Mouse (Mus musculus) left cerebral cortex, postnatal 25 days (tissue): ENCODE measurements at regions not wholly inside any gene's neighbourhood (a gene's known extent, or its start where the extent isn't known, plus 50 kb on each side); places are given as distances from the start of the nearest gene placed in this dataset.

Source experiments
- DNase-seq, 2 experiments: peaks; one replicate each; pipeline ENCODE4 v3.0.0; 2022; ENCODE audit warnings: low spot score in 2 of 2, mixed read lengths in 1 of 2
- intact Hi-C: fragments of 180-260 bp; cut with DNase I; formaldehyde crosslinking; loops from one replicate; pipeline ENCODE4 v1.15.1; 2025

DNA sequence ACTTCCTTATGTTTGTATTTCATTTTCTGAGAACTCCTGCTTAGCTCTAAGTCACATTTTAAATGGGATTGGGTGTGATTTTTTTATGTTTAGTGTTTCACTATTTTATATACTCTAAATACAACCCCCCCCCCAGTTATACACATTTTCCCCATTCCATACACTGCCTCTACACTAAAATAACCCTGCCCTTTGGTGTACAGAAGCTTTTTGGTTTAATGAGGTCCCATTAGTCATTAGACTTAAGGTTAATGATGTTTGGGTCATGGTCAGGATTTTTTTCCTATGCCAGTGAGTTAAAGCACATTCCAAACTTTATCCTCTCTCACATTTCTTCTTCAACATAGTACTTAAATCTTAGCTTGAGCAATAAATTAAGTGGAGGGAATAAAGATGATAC, 149.2 kb downstream of the Tinag start:
- no peak for DNase-seq
- intact Hi-C loops, result no loop called here

DNA sequence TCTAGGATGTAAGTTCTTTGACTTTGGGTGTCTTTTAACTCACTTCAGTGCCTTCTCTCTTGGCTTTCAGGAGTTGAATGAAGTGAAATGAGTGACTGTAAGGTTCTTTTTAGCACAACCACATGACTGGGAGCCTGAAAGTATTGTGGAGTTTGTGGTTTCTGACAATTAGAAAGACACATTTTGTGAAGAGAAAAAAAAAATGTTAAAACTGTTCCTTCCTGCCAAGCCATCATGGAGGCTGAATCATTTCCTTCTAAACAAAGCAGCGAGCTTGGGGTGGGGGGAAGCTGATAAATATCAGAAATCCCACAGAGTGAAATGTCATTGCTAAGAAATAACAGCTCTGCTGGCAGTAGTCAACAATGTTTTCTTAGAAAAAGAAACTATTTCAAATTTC, 163.8 kb downstream of the Tinag start:
- DNase-seq, result peak in 1 of 2 experiments; percentile 6
- intact Hi-C loops, result no loop called here

DNA sequence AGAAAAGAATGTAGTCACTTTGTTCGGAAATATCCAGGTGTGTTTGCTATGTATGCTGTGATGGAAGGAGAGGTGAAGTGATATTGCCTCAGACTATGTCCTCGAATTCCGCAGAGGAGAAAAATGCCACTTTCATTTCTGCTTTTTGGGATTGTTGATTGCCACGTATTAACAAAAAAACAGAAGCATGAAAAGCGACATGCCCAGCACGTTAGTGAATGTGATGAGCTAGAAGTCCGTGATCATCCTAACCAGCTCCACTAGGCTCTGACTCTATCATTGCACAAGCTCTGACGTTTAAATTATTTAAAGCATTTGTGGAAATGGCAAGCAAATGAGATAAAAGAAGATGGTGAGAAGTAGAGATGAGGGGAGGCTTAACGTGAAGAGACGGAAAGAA, 169.6 kb downstream of the Tinag start:
- no peak for DNase-seq
- intact Hi-C loops, result no loop called here

DNA sequence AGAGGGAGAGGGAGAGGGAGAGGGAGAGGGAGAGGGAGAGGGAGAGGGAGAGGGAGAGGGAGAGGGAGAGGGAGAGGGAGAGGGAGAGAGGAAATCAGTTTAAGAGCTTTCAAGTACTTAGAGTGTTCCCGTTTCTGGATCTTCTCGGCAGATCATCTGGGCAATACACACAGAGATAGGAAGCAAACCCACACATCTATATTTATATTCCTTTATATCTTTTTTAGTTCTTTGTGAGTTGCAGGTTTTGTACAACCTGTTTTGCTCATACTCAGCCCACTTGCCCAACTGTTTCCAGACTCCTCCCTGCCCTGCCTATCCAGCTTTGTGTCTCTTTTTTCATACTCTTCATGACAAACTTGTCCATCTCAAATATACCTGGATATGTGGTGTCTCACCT, 173.2 kb downstream of the Tinag start:
- peak in 1 of 2 experiments; percentile 56 for DNase-seq

DNA sequence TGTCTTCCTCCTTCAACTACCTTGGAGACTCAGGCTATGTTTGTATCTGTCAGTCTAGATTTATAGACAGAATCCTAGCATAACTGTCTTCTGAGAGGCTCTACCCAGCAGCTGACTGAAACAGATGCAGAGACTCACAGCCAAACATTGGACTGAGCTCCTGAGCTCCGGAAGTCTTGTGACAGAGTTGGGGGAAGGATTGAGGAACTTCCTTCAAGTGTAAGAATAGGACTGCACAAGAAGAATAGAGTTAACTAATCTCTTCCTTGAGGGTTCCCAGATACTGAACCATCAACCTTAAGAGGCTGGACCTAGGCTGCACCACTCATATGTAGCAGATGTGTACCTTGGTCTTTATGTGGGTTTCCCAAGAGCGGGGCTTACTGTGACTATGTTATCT, 176.0 kb downstream of the Tinag start:
- intact Hi-C loops, result no loop called here
- no peak for DNase-seq

More for the DNA sequence above, 173.2 kb downstream of the Tinag start:
- intact Hi-C loops, result no loop called here

DNA sequence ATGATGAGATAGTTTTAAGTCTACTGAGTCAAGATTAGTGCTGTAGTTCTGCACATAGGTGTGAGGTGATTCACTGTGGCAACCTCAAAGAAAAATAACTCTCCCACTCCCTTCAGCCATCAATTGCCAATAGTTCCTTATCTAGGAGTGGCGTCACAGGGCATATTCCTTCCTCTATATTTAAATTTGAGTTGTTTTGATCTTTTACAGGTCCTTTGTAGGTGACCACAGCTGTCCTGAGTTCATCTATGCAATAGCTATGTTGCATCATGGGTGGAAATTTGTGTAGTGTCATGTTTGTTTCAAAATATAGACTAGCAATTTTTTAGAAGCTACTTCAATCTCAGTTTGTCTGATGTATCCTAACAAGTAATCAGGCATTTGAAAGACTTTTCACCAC, 177.0 kb downstream of the Tinag start:
- DNase-seq, result no peak
- intact Hi-C loops, result no loop called here

DNA sequence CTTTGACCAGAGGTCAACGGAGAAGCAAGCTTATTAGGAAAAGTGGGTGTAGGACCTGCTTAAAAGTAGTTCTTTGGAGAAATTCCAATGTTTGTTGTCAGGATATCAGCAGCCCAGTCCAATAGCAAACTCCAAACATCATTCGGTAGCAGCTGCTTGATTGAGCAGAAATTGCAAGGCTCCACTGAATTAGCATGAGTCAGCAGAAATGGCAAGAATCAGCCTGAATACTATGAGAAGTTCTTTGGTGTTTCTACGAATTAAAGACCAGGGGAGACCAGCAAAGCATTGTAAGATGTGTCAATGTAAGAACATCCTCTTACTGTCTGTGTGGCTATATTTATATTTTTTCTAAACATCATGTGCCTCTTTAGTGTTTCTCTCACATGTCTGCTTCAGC, 223.4 kb downstream of the Tinag start:
- DNase-seq, result no peak

DNA sequence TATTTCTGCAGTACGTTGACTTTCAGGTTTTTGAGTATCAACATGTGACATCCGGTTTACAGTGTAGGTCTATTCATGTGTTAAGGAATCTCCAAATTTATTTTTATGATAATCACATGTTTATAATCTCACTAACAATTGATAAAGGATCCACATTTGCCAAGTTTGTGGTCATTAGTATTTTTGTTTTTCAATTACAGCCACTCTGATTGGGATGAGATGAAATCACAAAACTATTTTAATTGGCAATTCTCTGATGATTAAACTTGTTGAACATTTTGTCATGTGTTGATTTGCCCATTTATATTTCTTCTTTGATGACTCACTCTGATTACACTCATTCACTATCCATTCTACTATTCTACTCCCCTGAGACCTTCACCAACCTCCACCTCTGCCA, 228.0 kb upstream of the Fam83b start:
- DNase-seq, result no peak
- intact Hi-C loops, result no loop called here

More for the DNA sequence above, 223.4 kb downstream of the Tinag start:
- intact Hi-C loops, result no loop called here

DNA sequence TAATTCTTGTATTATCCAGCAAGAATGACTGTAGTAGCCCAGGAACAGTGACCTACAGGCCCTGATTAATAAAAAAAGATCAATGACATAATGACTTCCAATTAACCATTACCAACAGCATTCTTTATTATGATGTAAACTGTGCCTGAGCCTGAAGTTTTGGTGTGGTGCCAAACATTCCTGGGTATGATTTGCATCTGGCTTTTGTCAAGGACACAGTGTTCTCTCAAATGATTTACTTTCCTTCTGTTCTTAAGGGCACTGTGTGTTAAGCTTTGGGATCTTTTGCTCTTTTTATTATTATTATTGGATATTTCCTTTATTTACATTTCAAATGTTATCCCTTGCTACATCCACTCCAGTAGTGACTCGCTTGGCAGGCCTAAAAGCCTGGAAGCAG, 221.7 kb upstream of the Fam83b start:
- intact Hi-C loops, result no loop called here
- no peak for DNase-seq
